Mouse (Mus musculus): ENCODE measurements around the gene Lasp1.
"Not testable (repeated sequence)": the region's sequence is repeated elsewhere in the genome, so short reads cannot be mapped to it uniquely, and the experiment has no call there.

Lasp1 gene

DNA sequence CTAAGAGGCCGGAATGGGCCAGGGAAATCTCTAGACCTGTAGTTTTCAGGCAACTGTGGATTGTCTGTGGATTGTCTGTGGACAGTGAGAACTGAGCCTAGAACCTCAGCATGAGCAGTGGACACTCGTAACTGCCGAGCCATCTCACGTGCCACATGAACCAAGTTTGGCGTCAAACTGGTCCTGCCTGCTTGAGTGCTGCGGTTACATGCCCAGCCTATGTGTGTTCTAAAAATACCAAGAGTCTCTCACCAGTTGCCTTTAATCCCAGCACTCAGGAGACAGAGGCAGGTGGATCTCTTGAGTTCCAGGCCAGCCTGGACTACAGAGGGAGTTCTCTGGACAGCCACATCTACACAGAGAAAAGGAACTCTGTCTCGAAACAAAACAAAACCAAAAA lies 30.6 kb downstream of the Lasp1 start:
- no peak for DNase-seq (ENCODE audit: low spot score in 2 of 2)

DNA sequence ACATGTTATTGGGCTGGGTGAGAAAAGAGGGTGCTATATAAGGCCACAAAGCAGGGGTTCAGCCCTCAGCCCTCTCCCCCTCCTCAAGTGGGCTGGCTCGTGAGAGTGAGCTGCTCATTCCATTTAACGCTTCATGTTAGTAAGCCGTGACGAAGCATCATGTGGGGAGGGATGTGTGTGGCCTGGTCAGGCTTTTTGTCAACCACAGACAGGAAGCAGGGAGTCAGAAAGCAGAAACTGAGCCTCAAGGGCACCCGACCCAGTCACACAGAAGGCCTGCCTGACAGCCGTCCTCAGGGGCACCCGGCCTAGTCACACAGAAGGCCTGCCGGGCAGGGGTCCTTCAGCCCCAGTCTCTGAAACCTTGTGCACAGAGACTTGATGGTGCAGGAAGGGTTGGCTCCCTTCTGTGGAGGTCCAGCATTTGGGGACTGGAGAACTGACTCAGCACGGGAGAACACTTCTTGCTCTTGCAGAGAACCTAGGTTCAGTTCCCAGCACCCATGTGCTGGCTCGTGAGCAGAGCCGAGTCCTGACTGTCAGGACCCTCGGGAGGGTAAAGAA lies 31.2 kb downstream of the Lasp1 start:
- DNase-seq (ENCODE audit: low spot score in 2 of 2): no peak

DNA sequence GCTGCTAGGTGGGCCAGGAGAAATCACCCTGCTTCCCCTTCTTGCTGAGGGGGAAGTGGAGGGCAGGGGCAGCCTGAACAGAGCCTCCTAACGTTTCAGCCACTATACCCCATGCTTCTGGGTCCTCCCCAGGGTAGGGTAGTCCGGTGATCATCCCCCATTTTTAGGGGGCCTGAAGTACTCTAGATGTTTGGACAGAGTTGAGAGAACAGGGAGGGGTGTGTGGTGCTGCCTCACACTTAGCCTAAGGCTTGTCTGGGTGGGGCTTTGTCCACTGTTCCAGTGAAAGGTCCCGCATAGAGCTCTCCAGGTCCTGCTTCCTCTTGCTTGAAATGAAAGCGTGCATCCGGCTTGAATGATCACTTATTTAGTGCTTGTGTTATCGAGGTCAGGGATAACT lies 31.7 kb downstream of the Lasp1 start:
- DNase-seq (ENCODE audit: low spot score in 2 of 2): no peak

DNA sequence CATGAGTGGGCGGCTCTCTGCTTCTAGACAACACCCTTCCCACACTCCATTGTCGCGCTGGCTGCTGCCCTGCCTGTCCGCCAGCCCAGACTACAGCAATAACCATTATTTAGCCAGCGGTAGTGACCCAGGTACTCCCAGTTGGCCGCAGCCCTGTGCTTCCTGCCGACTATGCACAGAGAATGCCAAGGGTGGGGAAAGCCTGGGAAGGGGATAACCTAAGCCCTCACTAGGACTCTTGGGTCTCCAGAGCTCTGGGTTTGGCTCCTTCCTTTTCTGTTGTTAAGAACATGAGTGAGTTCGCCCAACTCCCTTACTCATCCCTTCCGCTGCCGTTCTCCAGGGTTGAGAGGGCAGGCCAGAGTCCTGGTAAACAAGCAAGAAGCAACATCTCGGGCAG lies 33.2 kb downstream of the Lasp1 start:
- peak; percentile 59 to 60 for DNase-seq (ENCODE audit: low spot score in 2 of 2)

DNA sequence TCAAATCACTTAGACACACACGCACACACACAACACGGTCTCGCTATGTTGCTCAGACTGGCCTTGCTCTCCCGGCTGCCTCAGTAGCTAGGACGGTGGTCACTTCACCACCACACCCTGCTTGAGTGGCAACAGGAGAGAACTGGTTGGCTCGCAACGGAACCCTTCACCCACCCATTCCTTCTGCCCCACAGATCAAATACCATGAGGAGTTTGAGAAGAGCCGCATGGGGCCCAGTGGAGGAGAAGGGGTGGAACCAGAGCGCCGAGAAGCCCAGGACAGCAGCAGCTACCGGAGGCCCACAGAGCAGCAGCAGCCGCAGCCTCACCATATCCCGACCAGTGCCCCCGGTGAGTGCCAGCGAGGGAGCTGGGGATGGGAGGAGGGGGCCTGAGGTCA lies 34.6 kb downstream of the Lasp1 start:
- no peak for DNase-seq (ENCODE audit: low spot score in 2 of 2)

DNA sequence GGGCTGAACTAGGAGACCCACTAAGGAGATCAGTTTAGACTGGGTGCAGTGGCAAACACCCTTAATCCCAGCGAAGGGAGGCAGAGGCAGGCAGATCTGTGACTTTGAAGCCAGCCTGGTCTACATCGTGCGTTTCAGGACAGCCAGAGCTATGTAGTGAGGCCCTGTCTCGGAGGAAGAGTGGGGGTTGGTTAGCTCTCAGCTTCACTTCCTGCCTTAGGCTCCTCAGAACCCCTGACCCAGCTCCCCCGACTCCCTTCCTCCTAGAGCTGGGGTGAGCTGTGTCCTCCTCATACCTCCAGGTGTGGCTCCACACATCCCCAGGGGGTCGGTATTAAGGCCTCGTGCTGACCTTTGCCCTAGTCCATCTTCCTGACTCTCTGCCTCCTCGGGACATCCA lies 37.7 kb downstream of the Lasp1 start:
- DNase-seq (ENCODE audit: low spot score in 2 of 2): no peak

DNA sequence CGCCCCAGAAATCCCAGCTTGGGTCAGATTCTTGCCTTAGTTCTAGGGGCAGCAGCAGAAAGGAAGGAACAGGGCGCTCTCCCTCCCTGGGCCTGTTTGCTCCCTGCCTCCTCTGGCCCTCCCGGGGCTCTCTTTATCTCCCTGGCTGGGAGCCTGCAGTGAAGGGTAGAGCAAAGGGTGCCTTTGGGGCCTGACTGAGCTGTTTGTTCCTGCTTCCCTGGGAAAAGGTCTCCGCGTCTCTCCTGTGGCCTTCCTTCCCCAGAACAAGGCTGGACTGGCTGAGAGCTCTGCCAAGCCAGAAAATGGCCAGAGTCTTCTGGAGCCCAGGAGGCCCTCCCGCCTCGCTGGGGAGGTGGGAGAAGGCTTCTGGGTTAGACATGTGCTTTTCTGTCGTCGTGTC lies 38.3 kb downstream of the Lasp1 start:
- DNase-seq (ENCODE audit: low spot score in 2 of 2): peak in 1 of 2 experiments; percentile 49

DNA sequence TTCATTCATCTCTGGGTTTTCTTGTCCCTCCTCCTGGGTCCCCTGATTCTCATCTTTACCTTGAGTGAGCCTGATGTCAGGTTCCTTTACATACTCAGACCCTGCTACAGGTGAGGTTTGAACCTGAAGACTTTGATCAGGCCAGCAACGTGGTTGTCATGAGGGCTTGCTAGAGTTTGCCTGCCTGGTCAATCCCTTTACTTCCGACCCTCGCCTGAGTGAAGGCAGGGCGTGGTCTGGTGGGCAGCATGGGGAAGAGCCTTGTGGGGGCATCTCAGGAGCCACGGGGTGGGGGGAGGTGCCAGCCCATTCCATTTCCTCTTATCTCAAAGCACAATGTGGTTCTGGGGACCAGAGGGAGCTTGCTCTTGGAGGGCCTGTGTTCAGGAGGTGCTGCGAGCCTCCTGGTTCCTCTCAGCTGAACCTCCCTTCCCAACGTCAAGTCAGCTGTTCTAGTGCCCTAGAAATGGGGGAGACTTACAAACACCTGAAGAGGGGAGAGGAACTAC lies 38.9 kb downstream of the Lasp1 start:
- no peak for DNase-seq (ENCODE audit: low spot score in 2 of 2)

DNA sequence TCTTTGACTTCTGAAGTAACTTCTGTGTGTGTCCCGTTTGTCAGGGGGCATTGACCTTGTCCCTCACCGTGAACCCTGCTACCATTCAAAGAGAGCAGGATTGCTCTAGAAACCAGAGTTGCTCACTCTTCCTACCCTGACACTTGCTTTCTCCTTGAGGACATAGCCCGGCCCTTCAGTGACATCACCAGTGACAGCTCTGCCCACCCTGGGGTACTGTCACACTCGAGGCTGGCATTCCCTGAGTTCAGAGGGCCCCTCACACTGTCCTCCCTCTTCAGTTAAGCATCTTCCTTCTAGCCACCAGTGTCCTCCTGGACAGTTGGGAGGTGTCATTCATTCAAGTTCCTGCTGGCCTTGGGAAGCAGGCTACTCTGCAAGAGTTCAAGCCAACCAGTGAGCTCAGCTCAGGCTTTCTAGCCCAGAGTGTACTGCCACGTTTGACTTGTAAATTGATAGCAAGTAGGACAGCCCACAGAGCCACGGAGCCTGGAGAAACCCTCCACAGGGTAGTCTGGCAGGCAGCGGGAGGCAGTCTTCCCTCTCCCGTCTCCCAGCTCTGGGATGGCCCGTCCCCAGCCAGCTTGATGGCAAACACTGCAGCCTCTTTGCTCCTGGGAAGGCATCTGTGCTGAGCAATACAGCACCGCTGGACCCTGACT lies 40.1 kb downstream of the Lasp1 start:
- no peak for DNase-seq (ENCODE audit: low spot score in 2 of 2)

DNA sequence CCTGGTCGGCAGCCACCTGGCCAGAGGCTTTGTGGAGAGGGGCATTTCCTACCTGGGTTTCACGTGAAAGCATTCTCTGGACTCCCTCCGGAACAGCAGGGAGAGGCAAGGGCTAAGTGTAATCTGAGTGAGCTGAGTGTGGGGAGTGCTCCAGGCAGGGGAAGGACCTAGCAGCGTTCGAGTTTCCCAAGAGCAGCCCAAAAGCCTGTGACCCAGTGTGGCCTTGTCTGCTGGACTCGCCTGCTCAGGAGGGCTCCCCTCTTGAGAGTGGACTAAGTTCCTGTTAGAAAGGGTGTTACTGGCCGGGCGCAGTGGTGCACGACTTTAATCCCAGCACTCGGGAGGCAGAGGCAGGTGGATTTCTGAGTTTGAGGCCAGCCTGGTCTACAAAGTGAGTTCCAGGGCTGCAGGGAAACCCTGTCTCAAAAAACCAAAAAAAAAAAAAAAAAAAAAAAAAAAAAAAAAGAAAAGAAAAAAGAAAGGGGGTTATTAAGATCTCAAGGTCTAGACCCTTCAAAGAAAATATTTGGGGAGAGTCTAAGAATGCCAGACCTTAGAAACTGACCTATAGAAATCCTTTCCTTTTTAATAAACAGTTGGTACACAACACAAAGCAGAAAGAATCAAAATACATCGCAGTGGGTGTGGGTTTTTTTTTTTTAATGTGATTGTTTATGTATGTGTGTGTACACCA lies 40.8 kb downstream of the Lasp1 start:
- no peak for DNase-seq (ENCODE audit: low spot score in 2 of 2)

DNA sequence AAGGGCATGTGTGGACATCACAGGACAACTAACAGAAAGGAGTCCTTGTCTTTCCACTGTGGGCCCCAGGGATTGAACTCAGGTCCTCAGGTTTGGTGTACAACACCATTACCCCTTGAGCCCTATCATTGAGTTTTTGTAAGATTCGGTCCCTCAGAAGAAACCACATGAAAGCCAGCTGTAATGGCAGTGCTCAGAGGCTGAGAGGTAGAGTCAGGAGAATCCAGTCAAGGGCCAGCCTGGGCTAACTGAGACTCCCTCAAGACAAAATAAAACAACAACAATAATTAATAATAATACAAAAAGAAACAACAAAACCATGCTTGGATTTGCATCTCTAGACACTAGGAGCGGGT lies 41.3 kb downstream of the Lasp1 start:
- DNase-seq (ENCODE audit: low spot score in 2 of 2): no peak

DNA sequence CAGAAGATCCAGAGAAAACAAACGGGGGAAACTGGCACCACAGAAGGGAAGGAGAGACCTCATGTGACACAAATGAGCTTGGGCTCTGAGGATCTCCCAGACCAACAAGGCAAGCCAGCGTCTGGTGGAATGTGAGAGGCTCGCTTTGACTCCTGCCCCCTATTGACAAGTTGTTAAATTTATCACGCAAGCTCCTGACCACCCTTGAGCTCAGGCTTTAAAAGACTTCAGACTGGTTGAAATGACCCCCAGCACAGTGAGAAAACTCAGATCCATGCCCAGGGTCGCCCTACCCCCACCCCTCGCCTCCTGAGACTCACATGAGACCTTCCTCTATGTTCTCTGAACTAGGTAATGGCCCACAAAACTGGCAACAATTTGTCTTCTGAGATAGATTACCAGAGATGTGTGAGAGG lies 41.7 kb downstream of the Lasp1 start, which contains the start of gene B230217C12Rik:
Gene B230217C12Rik, plus strand, starts transcription at position 242 of the 416 bp plus-strand sequence.
- DNase-seq (ENCODE audit: low spot score in 2 of 2): no peak

DNA sequence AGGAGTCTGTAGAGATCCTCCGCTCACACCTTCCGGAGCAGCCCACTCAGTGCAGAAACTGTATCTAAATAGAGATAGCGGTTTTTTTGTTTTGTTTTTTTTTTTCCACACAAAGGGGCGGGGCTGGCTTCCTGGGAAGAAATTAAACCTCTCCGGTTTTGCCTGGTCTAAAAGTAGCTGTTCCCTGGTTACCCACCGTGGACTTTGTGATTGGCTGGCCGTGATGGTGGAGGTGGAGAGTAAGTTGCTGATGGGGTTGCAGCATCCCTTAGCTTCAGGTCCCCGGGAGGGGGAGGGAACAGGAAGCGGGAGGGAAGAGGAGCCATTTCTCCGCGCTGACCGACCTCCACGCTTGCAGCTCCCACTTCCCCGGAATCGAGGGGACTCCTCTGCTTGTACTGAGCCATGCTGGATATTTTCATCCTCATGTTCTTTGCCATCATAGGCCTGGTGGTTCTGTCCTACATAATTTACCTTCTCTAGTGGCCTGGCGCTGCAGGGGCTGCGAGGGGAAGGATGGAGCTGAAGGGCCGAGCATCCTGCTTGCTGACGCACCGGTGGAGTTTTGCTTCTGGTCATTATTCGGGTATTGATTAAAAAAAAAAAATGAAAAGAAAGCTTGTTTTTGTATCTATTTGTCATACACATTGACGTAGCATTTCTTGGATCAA lies 42.3 kb downstream of the Lasp1 start:
- DNase-seq (ENCODE audit: low spot score in 2 of 2): peak; percentile 80 to 84

DNA sequence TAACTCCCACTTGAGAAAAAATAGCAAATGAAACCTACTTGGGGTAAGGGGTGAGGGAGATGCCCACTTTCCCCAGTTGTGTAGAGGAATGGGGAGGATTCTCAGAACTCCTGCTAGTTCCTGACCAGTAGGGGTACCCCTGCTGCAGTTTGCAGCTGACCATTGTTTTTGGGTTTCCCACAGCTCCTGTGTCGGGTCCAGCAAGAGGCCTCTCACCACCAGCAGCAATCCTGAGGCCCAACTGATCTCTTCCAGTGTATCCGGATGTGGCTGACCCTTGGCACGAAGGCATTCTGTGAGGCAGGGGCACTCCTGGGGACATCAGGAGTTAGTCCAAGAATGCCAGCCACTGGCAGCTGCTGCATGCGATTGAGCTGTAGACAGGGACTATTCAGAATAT lies 43.2 kb downstream of the Lasp1 start:
- no peak for DNase-seq (ENCODE audit: low spot score in 2 of 2)

DNA sequence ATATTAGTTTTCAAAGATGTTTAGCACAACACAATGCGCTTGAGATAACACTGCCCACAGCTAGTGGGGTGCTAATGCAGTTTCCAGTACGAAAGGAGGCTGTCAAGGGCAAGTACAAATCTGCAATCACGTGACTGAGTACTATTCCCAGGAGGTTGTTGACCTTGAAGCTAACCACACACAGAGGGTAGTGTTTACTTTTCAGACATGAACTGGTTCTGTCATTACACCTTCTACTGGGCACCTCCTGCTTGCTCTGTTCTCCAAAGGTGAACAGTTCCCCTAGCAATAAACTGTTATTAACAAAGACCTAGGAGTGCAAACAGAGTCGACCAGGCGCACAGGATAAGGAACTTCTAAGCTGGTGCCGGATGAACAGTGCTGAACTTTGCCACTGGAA lies 51.6 kb downstream of the Lasp1 start:
- DNase-seq (ENCODE audit: low spot score in 2 of 2): no peak

DNA sequence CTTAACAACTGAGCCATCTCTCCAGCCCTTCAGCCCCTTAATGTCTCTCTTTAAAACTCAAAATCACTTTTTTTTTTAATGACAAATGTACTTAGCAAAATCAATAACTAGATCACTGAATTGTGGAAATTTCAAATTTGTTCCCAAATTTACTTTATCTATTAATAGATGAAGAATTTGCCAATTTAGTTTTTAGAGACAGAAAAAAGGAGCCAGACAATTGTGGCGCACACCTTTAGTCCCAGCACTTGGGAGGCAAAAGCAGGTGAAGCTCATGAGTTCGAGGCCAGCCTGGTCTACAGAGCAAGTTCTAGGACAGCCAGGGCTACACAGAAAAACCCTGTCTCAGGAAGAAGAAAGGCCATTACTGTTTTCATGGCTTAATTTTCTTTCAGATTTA lies 52.8 kb downstream of the Lasp1 start:
- no peak for DNase-seq (ENCODE audit: low spot score in 2 of 2)

DNA sequence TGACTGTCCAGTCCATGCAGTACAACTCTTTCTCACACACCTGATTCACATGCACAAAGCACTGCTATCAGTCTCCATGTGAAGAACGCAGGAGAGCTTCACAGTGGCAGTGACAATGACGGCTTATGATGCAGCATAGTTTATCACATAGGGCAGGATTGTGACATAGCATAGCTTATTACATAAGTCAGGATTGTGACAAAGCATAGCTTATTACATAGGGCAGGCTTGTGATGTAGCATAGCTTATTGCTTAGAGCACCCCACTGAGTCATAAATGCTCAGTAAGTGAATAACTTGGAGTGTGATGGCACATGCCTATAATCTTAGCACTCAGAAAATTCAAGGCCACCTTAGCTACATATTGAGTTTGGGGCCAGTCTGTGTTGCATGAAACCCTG lies 56.7 kb downstream of the Lasp1 start:
- DNase-seq (ENCODE audit: low spot score in 2 of 2): no peak

DNA sequence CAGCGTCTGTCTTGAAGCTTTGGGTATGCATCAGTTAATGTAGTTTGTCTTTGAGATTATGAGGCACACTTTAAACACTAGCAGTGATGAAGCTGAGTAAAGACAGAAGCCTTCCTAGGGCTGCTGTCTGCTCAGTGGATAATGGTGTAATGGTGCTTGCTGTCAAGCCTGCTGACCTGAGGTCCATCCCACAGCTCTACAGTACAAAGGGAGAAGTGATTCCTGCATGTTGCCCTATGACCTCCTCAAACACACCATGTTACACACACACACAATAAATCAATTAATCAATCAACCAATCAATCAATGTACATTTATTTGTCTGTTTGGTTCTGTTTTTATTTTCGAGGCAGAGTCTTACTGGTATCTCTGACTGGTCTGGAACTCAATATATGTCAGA lies 63.3 kb downstream of the Lasp1 start:
- no peak for DNase-seq (ENCODE audit: low spot score in 2 of 2)

DNA sequence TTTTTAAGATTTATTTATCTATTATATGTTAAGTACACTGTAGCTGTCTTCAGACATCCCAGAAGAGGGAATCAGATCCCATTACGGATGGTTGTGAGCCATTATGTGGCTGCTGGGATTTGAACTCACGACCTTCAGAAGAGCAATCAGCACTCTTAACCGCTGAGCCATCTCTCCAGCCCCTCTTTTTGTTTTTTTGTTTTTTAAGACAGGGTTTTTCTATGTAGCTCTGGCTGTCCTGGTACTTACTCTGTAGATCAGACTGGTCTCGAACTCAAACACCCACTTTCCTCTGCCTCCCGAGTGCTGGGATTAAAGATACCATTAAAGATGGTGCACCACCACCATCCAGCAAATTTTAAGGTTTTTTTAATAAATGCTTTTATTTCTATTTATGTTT lies 66.6 kb downstream of the Lasp1 start:
- DNase-seq (ENCODE audit: low spot score in 2 of 2): no peak

DNA sequence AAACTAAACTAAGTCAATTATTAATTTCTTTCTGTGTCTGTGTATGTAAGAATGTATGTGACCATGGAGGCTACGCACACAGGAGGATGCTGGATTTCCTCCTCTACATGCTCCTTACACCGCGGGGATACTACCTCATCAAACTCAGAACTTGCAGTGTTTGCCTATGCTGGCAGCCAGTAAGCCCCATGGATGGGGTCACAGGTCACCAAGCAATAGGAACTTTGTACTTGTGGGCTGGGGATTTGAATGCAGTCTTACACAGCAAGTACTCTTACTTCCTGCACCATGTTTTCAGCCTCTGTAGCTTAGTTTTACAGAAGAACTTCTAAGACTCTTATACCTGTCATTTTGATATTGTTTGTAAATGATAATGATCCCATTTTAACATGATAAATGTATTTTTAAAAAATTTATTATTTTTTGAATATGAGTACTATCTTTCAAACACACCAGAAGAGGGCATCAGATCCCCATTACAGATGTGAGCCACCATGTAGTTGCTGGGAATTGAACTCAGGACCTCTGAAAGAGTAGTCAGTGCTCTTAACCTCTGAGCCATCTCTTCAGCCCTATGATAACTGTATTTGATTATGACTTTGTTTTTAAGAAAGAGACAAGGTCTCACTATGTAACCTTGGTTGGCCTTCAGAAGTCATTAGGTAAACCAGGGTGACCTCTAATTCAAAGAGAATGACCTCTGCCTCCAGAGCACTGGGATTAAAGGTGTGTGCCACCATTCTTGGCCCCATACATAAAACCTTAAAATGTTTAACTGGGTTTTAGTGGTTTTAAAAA lies 67.5 kb downstream of the Lasp1 start:
- no peak for DNase-seq (ENCODE audit: low spot score in 2 of 2)

DNA sequence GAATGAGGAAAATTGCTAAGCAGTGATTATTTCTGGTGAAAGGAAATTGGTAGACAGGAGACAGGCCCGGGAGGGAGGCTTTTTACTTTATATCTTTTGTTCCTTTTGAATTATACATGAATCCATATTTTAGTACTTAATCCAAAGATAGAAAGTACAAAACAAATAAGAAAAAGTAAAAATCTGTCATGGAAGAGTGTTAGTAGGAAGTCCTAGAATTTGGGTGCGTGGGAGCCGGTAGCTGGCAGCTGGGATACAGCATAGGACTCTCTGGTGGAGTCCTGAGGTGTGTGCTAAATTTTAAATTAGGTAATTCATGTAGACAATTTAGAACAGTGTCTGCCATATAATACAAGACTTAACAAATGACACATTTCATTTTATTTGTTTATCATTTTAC lies 68.8 kb downstream of the Lasp1 start:
- no peak for DNase-seq (ENCODE audit: low spot score in 2 of 2)

DNA sequence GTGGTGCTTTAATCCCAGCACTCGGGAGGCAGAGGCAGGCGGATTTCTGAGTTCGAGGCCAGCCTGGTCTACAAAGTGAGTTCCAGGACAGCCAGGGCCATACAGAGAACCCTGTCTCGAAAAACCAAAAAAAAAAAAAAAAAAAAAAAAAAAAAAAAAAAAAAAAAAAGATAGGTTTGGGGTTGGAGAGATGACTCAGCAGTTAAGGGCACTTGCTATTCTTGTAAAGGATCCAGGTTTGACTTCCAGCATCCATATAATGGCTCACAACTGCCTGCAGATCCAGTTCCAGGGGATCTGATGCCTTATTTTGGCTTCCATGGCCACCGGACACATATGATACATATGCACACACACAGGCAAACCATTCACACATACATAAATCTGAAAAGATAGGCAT lies 73.6 kb downstream of the Lasp1 start:
- not testable (repeated sequence) for DNase-seq (ENCODE audit: low spot score in 2 of 2)
